Mouse (Mus musculus) thymus, adult 2 months (tissue): ENCODE data around the gene Rmi2.

ENCODE experiments used
- CTCF ChIP-seq: fragments of 200-500 bp; IDR thresholded peaks from 2 replicates; pipeline ENCODE4 v1.5.1; 2012; ENCODE audit warnings: mild to moderate bottlenecking, control low read depth, low read length, moderate library complexity, borderline replicate concordance; ENCODE audit not compliant: control insufficient read depth, poor library complexity, insufficient read depth; ENCODE audit errors: extremely low read depth
- POLR2A ChIP-seq: fragments of 200-500 bp; IDR thresholded peaks from 2 replicates; pipeline ENCODE4 v1.6.1; 2012; ENCODE audit warnings: mild to moderate bottlenecking, low read length, control low read depth, moderate library complexity; ENCODE audit not compliant: control insufficient read depth, poor library complexity, insufficient read depth; ENCODE audit errors: extremely low read depth

GRCm38 (mm10) chr16:10919856-10920255 is 85.0 kb downstream of the Rmi2 start:
- TF ChIP-seq POLR2A = no peak
- TF ChIP-seq CTCF = no peak
